Mouse (Mus musculus) common myeloid progenitor, adult 5-6 weeks (primary cell): Measurements from ENCODE around the gene Atp6v1g1. TPM values are rescaled to one million over a fixed set of nuclear protein-coding genes. Genes with fewer than 3 reads are reported as not detected.

ENCODE experiments used
- ATAC-seq: replicated peaks from 2 replicates; pipeline ENCODE4 v1.8.0; 2016; ENCODE audit warnings: low read depth, mild to moderate bottlenecking, moderate TSS enrichment, inconsistent platforms; ENCODE audit not compliant: poor library complexity, severe bottlenecking
- total RNA-seq: library from RNA; stranded (forward); fragments of 200-1000, 187-1606 nt; gene quantifications from 2 replicates; pipeline ENCODE4 v1.2.3, GENCODE M21; 2017

Gene Atp6v1g1
- 75.4 and 77.0 TPM in 2 replicates for total RNA-seq

GRCm38 (mm10) chr4:63544494-63545230, at the start of gene Atp6v1g1:
Atp6v1g1 (plus strand) TSS chr4:63544772.
- ATAC-seq: peak; percentile 88

DNA sequence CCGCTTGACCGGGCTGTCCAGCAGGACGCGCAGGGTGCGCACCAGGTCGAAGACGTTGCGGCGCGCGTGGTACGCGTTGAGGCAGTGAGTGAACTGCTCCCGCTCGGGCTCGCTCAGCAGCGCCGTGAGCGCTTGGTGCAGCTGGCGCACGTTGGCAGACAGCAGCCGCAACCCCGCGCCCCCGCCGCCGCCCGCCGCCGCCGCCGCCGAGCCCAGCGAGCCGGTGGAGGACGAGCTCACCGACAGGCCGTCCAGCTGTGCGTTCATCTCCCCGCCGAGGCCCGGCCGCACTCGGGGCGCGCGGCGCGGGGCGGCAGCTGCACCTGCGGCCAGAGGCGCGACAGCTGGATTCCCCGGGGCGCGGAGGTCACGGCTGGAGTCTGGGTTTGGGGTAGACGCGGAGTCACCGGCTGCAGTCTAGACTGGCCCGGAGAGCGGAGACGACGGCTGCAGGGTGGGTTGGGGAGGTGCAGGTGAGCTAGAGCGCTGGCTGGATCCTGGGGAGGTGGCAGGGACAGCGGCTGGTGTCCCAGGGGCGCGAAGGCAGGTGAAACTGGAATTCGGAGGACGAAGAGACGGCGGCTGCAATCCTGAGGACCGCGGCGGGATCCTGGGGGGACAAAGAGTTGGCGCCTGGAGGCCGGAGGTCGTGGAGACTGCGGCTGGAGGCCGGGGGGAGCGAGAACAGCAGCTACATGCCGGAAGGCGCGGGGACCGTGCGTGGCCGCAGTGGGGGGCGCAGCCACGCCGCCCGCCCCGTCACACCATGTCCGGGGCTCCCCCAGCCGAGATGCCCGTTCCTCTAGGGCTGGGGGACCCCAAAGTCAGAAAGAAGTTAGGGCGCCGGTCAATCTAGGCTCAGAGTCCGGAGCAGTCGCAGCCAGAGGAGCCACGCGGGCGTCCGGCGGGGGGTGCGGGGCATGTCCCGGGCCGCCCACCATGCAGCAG, 49.3 kb upstream of the Atp6v1g1 start:
- ATAC-seq: peak; percentile 20; the same call in 1 of the 2 replicates

DNA sequence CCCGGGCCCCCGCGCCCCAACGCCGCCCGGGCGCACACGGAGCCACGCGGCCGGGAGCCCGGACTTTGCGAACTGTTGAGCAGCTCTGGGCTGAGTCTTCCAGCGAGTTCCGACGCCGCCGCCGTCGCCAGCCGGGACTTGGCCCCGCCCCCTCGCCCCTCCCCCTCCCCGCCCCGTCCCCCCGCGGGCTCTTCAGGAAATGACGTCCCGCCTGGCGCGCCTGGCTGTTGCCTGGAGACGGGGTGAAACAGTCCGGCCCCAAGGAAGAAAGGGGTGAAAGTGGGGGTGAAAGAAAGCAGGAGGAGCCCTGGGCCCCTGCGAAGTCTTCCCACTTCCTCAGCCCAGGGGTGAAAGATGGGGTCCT, 48.7 kb upstream of the Atp6v1g1 start, which contains the start of gene Whrn:
TSS of gene Whrn (minus strand) at position 77 of the 364 bp plus-strand sequence.
- ATAC-seq: peak; percentile 80

- ATAC-seq: no peak
Measured at GRCm38 (mm10) chr4:63496312-63496711, 48.3 kb upstream of the Atp6v1g1 start.

DNA sequence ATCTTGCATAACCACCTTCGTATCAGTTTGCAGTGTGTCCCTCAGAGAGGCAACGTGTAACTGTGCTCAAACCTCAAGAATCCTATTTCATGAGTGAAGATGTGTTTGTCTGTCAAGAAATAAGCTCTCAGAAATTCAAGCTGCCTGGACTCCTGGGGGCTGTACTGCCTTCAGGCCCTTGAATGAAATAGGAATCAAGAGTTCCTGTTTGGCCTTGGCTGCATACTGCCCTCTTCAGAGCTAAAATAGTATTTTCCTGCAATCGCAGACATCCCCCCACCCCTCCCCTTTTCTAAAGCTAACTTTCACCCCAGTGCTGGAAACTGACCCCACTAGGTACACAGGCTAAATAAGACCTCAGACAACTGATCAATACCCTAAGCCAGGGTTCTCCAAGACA, 46.2 kb upstream of the Atp6v1g1 start:
- ATAC-seq: peak; percentile 24

DNA sequence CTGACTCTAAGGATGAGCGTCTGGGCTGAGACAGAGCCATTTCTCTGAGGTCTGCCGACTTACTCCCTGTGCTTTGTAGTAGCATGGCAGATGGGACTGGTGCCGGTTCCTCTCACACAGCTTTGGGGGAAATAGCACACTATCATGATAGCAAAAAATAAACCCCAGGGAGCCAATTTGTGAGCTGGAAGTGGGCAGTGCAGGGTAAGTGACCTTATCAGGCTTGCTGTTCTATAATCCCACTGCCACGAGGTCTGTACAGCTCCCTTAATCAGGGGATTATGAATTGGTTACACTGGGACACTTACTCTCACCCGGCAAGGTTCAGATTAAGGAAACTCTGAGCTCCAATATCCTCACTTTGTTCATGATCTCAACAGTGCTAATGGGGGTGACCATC, 43.5 kb upstream of the Atp6v1g1 start:
- ATAC-seq: no peak

- ATAC-seq: no peak
Measured at GRCm38 (mm10) chr4:63503949-63504348, 40.6 kb upstream of the Atp6v1g1 start.

DNA sequence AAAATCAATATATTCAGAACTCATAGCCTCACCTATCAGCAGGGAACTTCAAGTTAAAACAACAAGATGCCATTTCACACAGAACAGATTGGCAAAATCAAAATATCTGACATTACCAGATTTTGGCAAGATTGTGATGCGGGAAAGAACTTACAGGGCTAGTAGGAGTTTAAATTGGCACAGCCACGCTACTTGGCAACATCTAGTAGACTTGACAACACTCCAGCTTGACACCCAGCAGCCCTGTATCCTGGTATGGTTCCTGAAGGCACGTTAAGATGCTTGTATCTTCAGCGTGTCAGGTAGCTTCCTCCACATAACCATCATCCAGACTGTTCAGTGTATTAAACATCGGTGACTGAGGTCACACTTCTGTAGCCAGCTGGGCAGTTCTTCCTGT, 37.1 kb upstream of the Atp6v1g1 start:
- ATAC-seq: no peak

GRCm38 (mm10) chr4:63508232-63508631, 36.3 kb upstream of the Atp6v1g1 start:
- ATAC-seq: peak; percentile 96

DNA sequence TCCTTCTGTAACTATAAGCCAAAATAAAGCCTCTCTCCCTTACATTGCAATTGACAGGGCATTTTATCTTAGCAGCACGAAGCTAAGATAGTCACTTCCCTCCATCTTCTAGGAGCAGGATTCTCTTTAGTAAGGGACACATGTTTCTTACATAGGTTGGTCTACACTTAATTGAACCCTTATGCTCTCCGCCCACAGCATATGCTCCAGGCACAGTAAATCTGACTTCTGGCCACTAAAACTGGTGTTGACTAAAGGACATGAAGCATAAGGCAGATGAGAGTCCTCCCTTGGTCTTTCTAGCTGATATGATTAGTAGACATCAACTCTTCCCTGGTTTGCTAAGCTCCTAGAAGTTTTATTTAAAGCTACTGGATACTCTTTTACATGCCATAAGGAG, 31.7 kb upstream of the Atp6v1g1 start:
- no peak for ATAC-seq

- ATAC-seq: no peak
Measured at GRCm38 (mm10) chr4:63514454-63514984, 30.1 kb upstream of the Atp6v1g1 start.

DNA sequence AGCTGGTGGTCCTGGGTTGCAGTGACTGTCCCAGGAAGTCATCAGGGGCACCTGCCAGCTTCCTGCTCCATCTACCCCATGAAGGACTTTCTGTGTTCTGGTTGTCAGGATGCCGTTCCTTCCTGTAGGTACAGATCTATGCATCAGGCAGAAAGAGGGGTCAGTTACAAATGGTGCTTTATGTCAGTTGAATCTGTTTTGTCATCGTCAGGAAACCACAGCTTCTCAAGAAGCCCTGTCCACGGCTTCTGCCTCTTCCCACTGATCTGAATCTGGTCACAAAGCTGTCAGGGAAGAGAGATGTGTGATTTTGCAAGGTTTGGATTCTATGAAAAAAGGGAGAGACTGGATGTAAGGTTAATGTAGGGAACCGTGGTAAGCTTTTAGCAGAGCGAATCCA, 29.6 kb upstream of the Atp6v1g1 start:
- ATAC-seq: peak; percentile 63

DNA sequence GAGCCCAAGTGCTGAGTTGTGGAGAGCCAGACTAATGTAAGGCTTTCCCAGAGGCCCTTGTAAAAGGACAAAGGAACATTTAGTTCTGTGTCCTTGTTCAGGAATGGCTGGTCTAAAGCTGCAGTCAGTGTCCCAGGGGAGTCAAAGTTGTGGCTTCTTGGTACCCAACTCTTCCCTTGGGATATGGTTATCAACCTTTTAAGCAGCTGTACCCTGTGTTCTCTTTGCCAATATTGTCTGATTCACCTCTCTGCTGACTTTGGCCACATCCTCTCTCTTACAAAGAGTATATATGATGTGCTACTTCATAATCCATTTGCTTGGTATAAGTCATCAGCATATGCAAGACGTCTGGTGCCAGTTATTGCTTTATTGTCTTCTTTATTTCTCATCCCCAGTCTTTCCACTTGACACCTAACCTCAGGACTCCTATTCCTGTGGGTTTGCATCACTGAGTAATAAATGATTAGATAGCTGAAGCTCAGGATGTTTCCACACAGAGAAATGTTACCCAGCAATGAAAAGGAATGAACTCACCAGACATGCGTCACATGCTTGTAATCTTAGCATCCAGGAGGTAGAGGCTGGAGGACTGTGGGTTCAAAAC, 22.7 kb upstream of the Atp6v1g1 start:
- no peak for ATAC-seq

- ATAC-seq: no peak
Measured at GRCm38 (mm10) chr4:63525514-63525913, 19.1 kb upstream of the Atp6v1g1 start.

GRCm38 (mm10) chr4:63528946-63529345, 15.6 kb upstream of the Atp6v1g1 start:
- ATAC-seq: no peak

- ATAC-seq: no peak
Measured at GRCm38 (mm10) chr4:63530409-63530808, 14.2 kb upstream of the Atp6v1g1 start.

DNA sequence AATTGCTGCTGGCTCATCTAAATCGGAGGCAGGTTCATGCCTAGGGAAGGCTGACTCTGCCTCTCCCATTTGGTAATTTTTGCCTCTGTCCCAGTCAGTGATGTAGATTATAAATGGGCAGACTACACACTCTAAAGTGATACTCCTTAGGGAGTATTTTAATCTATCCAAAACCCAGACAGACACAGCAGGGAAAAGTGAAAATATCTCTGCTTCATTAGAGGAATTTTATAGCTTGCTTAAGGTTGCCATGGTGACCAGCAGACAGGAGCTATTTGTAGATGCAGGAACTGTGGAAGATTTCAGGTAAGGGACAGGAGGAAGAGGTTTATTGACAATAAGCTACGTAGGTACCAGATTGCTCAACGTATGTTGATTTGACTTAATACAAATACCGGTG, 7.0 kb upstream of the Atp6v1g1 start:
- no peak for ATAC-seq

GRCm38 (mm10) chr4:63542209-63542608, 2.4 kb upstream of the Atp6v1g1 start:
- no peak for ATAC-seq

GRCm38 (mm10) chr4:63543746-63544493, 652 bp upstream of the Atp6v1g1 start:
- peak; percentile 37 for ATAC-seq
